Mouse (Mus musculus): Measurements from ENCODE around the gene Olfr972.
"Not testable (repeated sequence)": the region's sequence is repeated elsewhere in the genome, so short reads cannot be mapped to it uniquely, and the experiment has no call there.

The Olfr972 gene

DNA sequence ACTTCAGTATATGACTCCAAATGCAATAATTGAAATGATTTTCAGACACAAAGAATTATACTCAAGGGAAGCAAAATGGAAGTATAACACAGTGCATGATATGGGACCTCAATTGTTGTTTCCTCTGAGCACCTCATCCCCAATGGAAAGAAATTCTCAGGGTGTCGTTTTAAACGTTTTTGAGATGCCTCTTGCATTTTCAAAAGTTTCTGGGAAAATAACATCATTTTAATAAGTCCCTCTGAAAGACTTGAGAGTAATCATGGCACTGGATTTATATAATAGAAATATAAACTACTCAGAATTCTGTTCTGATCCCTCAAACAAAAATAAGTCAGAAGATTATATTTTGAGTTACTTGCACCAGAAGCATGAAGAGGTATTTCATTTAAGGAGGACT lies at the start of gene Olfr972:
TSS of gene Olfr972 (plus strand) at position 301 of the 400 bp plus-strand sequence.
- in situ Hi-C loops (cut with MboI, MseI), result no loop called here

DNA sequence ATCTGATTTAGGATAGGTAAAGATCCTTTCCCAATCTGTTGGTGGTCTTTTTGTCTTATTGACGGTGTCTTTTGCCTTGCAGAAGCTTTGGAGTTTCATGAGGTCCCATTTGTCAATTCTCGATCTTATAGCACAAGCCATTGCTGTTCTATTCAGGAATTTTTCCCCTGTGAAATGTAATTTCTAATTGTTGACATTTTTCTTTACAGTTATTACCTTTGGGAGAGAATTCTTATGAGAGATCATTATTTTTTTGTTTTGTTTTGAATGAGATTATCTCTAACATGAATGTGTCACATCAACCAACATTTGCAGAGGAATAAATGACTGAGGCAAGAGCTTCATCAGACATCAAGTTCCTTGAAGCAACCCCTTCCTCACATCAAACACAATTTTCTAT lies 29.6 kb upstream of the Olfr972 start, which contains the start of gene Olfr971:
TSS of gene Olfr971 (plus strand) at position 301 of the 400 bp plus-strand sequence.
- in situ Hi-C loops (cut with MboI, MseI), result not testable (repeated sequence)

DNA sequence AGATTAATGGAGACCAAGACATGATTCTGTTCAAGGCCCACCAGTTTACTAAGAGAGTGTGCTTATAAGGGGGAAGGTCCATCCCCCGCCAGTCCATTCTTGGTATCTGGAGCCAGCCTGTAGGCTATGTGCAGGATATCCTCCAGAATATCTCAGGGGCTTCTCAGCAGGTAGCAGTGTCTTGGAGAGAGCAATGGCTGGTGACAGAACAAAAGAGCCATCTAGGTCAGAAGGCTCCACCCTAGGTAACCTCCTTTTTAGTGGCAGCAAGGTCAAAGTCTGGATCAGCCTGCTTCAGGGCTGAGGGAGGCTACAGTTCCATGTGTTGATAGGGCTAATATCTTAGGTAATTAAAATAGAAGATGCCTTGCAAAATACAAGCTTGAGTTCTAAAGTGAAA lies 5.8 kb downstream of the Olfr972 start:
- in situ Hi-C loops (cut with MboI, MseI), result not testable (repeated sequence)

DNA sequence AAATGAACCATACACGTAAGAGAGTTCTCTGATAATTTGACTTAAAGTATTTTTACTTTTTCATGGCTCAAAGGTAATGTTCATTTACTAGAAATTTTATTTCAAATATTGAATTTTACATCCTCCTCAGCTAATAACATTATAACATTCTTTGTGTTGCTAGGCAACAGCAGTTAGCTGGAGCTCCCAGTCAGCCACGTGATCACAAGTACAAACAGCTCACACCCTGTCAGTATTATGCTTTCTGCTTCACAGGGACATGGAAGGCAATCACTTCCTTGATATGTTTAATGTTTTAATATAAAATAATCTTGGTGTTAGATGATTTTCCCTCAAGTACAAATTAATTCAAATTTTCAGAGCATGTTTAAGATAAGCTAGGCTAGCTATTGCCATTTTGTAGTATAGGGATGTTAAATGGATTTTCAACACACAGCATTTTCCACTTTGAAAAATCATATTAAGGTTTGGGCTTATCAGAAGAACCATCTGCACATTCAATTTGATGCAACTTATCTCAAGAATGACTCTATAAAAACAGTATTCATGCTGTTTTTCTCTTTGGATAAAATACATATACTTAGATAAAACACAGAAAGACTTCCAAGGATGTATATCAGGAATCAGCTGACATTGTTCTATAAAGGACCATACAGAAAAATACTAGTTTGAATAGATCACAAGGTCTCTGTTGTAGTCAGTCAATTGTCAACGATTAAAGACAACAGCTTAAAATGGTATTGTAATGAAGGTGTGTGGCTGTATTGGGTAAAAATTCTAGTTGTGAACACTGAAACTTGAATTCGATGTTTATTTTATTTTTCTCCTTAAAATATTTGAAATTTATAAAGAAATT lies 11.5 kb downstream of the Olfr972 start:
- in situ Hi-C loops (cut with MboI, MseI), result loop anchor here (5.0 kb wide), 1 partner anchor 50 kb away; no protein-coding TSS in a partner anchor

DNA sequence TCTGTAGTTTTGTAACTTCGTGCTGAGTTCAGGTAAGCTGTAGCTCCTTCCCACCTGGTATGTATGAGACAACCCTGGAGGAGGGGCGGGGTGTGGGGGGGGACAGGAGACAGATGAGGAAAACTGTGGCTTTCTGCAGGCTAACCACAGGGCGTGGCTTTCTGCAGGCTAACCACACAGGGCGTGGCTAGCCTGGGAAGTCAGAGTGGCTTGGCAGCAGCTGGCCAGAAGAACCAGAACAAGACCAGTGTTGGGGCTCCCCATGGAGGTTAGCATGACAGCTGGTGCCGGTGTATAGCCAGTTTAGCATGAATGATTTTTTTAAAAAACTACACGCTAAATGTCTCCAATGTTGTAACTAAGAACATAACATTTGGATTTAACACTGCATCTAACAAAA lies 38.9 kb downstream of the Olfr972 start:
- in situ Hi-C loops (cut with MboI, MseI), result no loop called here

DNA sequence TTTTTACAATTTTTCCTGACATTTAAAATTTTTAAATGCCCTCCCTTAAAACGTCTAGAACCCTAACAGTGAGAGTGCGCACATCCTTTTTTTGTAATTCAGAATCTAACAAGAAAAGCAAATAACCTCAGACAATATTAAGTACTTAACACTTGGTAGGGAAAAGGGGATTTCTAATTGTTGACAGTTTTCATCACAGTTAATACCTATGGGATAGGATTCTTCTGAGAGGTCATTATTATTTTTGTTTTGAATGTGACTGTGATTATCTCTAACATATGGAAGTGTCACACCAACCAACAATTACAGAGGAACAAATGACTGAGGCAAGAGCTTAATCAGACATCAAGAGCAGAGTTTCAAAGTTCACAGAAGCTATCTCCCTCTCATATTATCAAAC lies 40.8 kb downstream of the Olfr972 start, which contains the start of gene Olfr229:
TSS of gene Olfr229 (plus strand) at position 301 of the 400 bp plus-strand sequence.
- in situ Hi-C loops (cut with MboI, MseI), result no loop called here

DNA sequence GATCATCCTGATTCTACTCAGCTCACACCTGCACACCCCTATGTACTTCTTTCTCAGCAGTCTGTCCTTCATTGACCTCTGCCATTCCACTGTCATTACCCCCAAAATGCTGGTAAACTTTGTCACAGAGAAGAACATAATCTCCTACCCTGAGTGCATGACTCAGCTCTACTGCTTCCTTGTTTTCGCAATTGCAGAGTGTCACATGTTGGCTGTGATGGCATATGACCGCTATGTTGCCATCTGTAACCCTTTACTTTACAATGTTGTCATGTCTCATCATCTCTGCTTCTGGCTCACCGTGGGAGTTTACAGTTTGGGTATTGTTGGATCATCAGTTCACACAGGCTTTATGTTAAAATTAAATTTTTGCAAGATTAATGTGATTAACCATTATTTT lies 43.7 kb downstream of the Olfr972 start:
- in situ Hi-C loops (cut with MboI, MseI), result no loop called here
